Mouse (Mus musculus): ENCODE results near the gene Hsp90ab1.

Gene Hsp90ab1

GRCm38 (mm10) chr17:45596631-45597396 lies 23.7 kb upstream of the Hsp90ab1 start:
- DNase-seq (ENCODE audit: low read depth, low spot score), result no peak

- no peak for DNase-seq (ENCODE audit: low read depth, low spot score)
Measured at GRCm38 (mm10) chr17:45595736-45596390, 22.8 kb upstream of the Hsp90ab1 start.

GRCm38 (mm10) chr17:45594881-45595735 lies 22.0 kb upstream of the Hsp90ab1 start:
- no peak for DNase-seq (ENCODE audit: low read depth, low spot score)

- DNase-seq (ENCODE audit: low read depth, low spot score), result no peak
Measured at GRCm38 (mm10) chr17:45594195-45594594, 21.1 kb upstream of the Hsp90ab1 start.

GRCm38 (mm10) chr17:45593479-45593878 lies 20.4 kb upstream of the Hsp90ab1 start:
- DNase-seq (ENCODE audit: low read depth, low spot score), result no peak

GRCm38 (mm10) chr17:45592606-45593431 lies 19.7 kb upstream of the Hsp90ab1 start:
- DNase-seq (ENCODE audit: low read depth, low spot score), result no peak

- DNase-seq (ENCODE audit: low read depth, low spot score), result no peak
Measured at GRCm38 (mm10) chr17:45591701-45592605, 18.9 kb upstream of the Hsp90ab1 start.

- DNase-seq (ENCODE audit: low read depth, low spot score), result no peak
Measured at GRCm38 (mm10) chr17:45590410-45590809, 17.3 kb upstream of the Hsp90ab1 start.

- no peak for DNase-seq (ENCODE audit: low read depth, low spot score)
Measured at GRCm38 (mm10) chr17:45589844-45590243, 16.8 kb upstream of the Hsp90ab1 start.

- no peak for DNase-seq (ENCODE audit: low read depth, low spot score)
Measured at GRCm38 (mm10) chr17:45589236-45589635, 16.2 kb upstream of the Hsp90ab1 start.

- DNase-seq (ENCODE audit: low read depth, low spot score), result no peak
Measured at GRCm38 (mm10) chr17:45588370-45588769, 15.3 kb upstream of the Hsp90ab1 start.

GRCm38 (mm10) chr17:45586449-45586837 lies 13.4 kb upstream of the Hsp90ab1 start:
- DNase-seq (ENCODE audit: low read depth, low spot score), result no peak

GRCm38 (mm10) chr17:45585725-45586448 lies 12.8 kb upstream of the Hsp90ab1 start:
- DNase-seq (ENCODE audit: low read depth, low spot score), result no peak

GRCm38 (mm10) chr17:45584939-45585678 lies 12.0 kb upstream of the Hsp90ab1 start:
- no peak for DNase-seq (ENCODE audit: low read depth, low spot score)

GRCm38 (mm10) chr17:45584096-45584896 lies 11.2 kb upstream of the Hsp90ab1 start:
- DNase-seq (ENCODE audit: low read depth, low spot score), result no peak

- DNase-seq (ENCODE audit: low read depth, low spot score), result no peak
Measured at GRCm38 (mm10) chr17:45582715-45583355, 9.8 kb upstream of the Hsp90ab1 start.

- no peak for DNase-seq (ENCODE audit: low read depth, low spot score)
Measured at GRCm38 (mm10) chr17:45582188-45582587, 9.1 kb upstream of the Hsp90ab1 start.

GRCm38 (mm10) chr17:45581567-45581983 lies 8.5 kb upstream of the Hsp90ab1 start:
- no peak for DNase-seq (ENCODE audit: low read depth, low spot score)
